Mouse (Mus musculus) heart, postnatal 0 days (tissue): ENCODE results near the gene Mtrr. TPM values are rescaled to one million over a fixed set of nuclear protein-coding genes. Genes with fewer than 3 reads are reported as not detected.

Experiments
- ATAC-seq: fragments of 200-750 bp; cut with Nextera tagmentation; 2 replicates; pipeline ENCODE4 v1.8.0; 2017; ENCODE audit warnings: low read depth, moderate number of reproducible peaks, moderate library complexity; ENCODE audit not compliant: insufficient read depth
- DNase-seq: peaks from one replicate; pipeline ENCODE4 v3.0.0-alpha.2; 2016; ENCODE audit warnings: low spot score
- H3K27ac ChIP-seq: fragments of 300-500 bp; sonication (generic); 2 replicates; pipeline ENCODE4 v1.5.1; 2014; ENCODE audit warnings: low read depth, mild to moderate bottlenecking
- H3K27me3 ChIP-seq: fragments of 300-500 bp; sonication (generic); 2 replicates; pipeline ENCODE4 v1.6.1; 2014; ENCODE audit warnings: low read length, mixed read lengths; ENCODE audit not compliant: control insufficient read depth, insufficient read depth
- H3K36me3 ChIP-seq: fragments of 300-500 bp; sonication (generic); replicated peaks from 2 replicates; pipeline ENCODE4 v1.6.1; 2014; ENCODE audit warnings: low read length, mixed read lengths; ENCODE audit not compliant: control insufficient read depth, insufficient read depth
- H3K4me1 ChIP-seq: fragments of 300-500 bp; sonication (generic); 2 replicates; pipeline ENCODE4 v1.6.1; 2014; ENCODE audit warnings: antibody characterized with exemption; ENCODE audit not compliant: control insufficient read depth, insufficient read depth
- H3K4me2 ChIP-seq: fragments of 300-500 bp; sonication (generic); 2 replicates; pipeline ENCODE4 v1.6.1; 2014; ENCODE audit warnings: low read depth, mild to moderate bottlenecking, low read length, moderate library complexity
- H3K4me3 ChIP-seq: fragments of 300-500 bp; sonication (generic); 2 replicates; pipeline ENCODE4 v1.5.1; 2014; ENCODE audit warnings: low read depth, low read length
- H3K9ac ChIP-seq: fragments of 300-500 bp; sonication (generic); replicated peaks from 2 replicates; pipeline ENCODE4 v1.6.1; 2014; ENCODE audit warnings: low read depth, low read length, mixed read lengths
- H3K9me3 ChIP-seq: fragments of 300-500 bp; sonication (generic); replicated peaks from 2 replicates; pipeline ENCODE4 v1.6.1; 2016; ENCODE audit warnings: low read length; ENCODE audit not compliant: control insufficient read depth
- CTCF ChIP-seq: IDR thresholded peaks from 2 replicates; pipeline ENCODE4 v1.5.1; 2016; ENCODE audit warnings: antibody characterized with exemption, control low read depth, low read depth
- EP300 ChIP-seq: IDR thresholded peaks from 2 replicates; pipeline ENCODE4 v1.6.1; 2016; ENCODE audit warnings: antibody characterized with exemption, low read depth
- WGBS: fragments of 180-500 bp; shearing (Covaris S2); extraction: QIAGEN DNeasy Blood & Tissue Kit; methylation state at CpG from one replicate; pipeline ENCODE4 v1.1.7; 2014; 5-methylcytosine and 5-hydroxymethylcytosine counted together
- polyA plus RNA-seq: library from polyadenylated mRNA; unstranded; fragments of >200 nt; fragmentation: Nextera tagmentation; extraction: Ambion mirVana; gene quantifications from 2 replicates; pipeline ENCODE4 v1.2.1, GENCODE M21; 2015
- total RNA-seq: library from RNA; depleted of rRNA; stranded (reverse); fragments of >200 nt; gene quantifications from 2 replicates; pipeline ENCODE4 v1.2.3, GENCODE M21; 2014; ENCODE audit warnings: low replicate concordance

Gene Mtrr
- total and polyA plus RNA-seq, 2 experiments from 2014 or later: 12.6 to 17.1 TPM

- Histone ChIP-seq H3K4me3 (no peak overlapping the region), H3K9ac (no peak overlapping the region), H3K4me1 (peaks cover 6% of the 10 kb centered on the region; the same call in 1 of the 2 replicates), H3K36me3 (peaks cover 28% of the 10 kb centered on the region), H3K27me3 (no peaks in the 10 kb centered on the region), H3K9me3 (no peaks in the 10 kb centered on the region), H3K27ac (no peak overlapping the region), H3K4me2 (no peak overlapping the region)
- DNase-seq (no peak), ATAC-seq (no peak)
- 81% methylated on average over 4 of the region's 4 CpGs for WGBS
- no peak for TF ChIP-seq EP300
- no peak for TF ChIP-seq CTCF
These were observed 7.6 kb downstream of the Mtrr start for GRCm38 (mm10) chr13:68574398-68574797.

GRCm38 (mm10) chr13:68572966-68573913 lies 8.7 kb downstream of the Mtrr start:
- no peaks in the 10 kb centered on the region for H3K27me3 ChIP-seq
- no peak overlapping the region for H3K4me3 ChIP-seq
- peaks cover 6% of the 10 kb centered on the region; the same call in 1 of the 2 replicates for H3K4me1 ChIP-seq
- ATAC-seq (peak; percentile 77), DNase-seq (peak; percentile 39)
- H3K9me3 ChIP-seq: no peaks in the 10 kb centered on the region
- H3K9ac ChIP-seq: no peak overlapping the region
- peak overlapping the region; percentile 25; the same call in 1 of the 2 replicates for H3K4me2 ChIP-seq
- peaks cover 38% of the 10 kb centered on the region for H3K36me3 ChIP-seq
- peak overlapping the region; percentile 69 for H3K27ac ChIP-seq
- TF ChIP-seq CTCF (no peak), EP300 (no peak)
- 52% methylated on average over 10 of the region's 10 CpGs for WGBS

- peak; percentile 91 for ATAC-seq
- peak overlapping the region; percentile 25; the same call in 1 of the 2 replicates for H3K4me2 ChIP-seq
These were observed 9.7 kb downstream of the Mtrr start for GRCm38 (mm10) chr13:68572247-68572646.

GRCm38 (mm10) chr13:68569589-68570336 lies 12.2 kb downstream of the Mtrr start:
- Histone ChIP-seq H3K36me3 (peaks cover 52% of the 10 kb centered on the region), H3K4me1 (peaks cover 6% of the 10 kb centered on the region; the same call in 1 of the 2 replicates), H3K9me3 (no peaks in the 10 kb centered on the region), H3K9ac (no peak overlapping the region), H3K4me3 (no peak overlapping the region), H3K27me3 (no peaks in the 10 kb centered on the region), H3K4me2 (no peak overlapping the region), H3K27ac (no peak overlapping the region)
- DNase-seq (peak; percentile 50), ATAC-seq (no peak)
- 66% methylated on average over 17 of the region's 17 CpGs for WGBS
- TF ChIP-seq EP300: no peak
- peak; percentile 81 for TF ChIP-seq CTCF

More at GRCm38 (mm10) chr13:68572247-68572646, 9.7 kb downstream of the Mtrr start:
- Histone ChIP-seq H3K9ac (no peak overlapping the region), H3K4me3 (no peak overlapping the region), H3K4me1 (peaks cover 6% of the 10 kb centered on the region; the same call in 1 of the 2 replicates), H3K9me3 (no peaks in the 10 kb centered on the region), H3K36me3 (peaks cover 43% of the 10 kb centered on the region), H3K27ac (peak overlapping the region; percentile 69), H3K27me3 (no peaks in the 10 kb centered on the region)
- WGBS: 28% methylated on average over 19 of the region's 19 CpGs
- peak; percentile 78; the same call in 1 of the 2 replicates for TF ChIP-seq EP300
- TF ChIP-seq CTCF: no peak
- DNase-seq: peak; percentile 67

- Histone ChIP-seq H3K9me3 (no peaks in the 10 kb centered on the region), H3K9ac (no peak overlapping the region), H3K4me3 (no peak overlapping the region), H3K27ac (no peak overlapping the region), H3K4me1 (peaks cover 6% of the 10 kb centered on the region; the same call in 1 of the 2 replicates), H3K27me3 (no peaks in the 10 kb centered on the region), H3K4me2 (no peak overlapping the region), H3K36me3 (peaks cover 60% of the 10 kb centered on the region)
- TF ChIP-seq EP300 (no peak), CTCF (no peak)
- no peak for ATAC-seq
- 80% methylated on average over 11 of the region's 11 CpGs for WGBS
- no peak for DNase-seq
These were observed 13.4 kb downstream of the Mtrr start for GRCm38 (mm10) chr13:68568548-68568947.
